Mouse (Mus musculus) brain, embryonic 14.5 days (tissue): Measurements from ENCODE around the gene Hist1h3g. TPM values are rescaled to one million over a fixed set of nuclear protein-coding genes. Genes with fewer than 3 reads are reported as not detected.
A peak's percentile ranks its signal among the peaks of the same experiment; 100 is the strongest.
"Not testable (repeated sequence)": the region's sequence is repeated elsewhere in the genome, so short reads cannot be mapped to it uniquely, and the experiment has no call there.

Source experiments
- DNase-seq: peaks from one replicate; pipeline ENCODE4 v3.0.0-alpha.2; 2011; ENCODE audit warnings: low read depth
- CTCF ChIP-seq: fragments of 200-500 bp; IDR thresholded peaks from 2 replicates; pipeline ENCODE4 v1.5.1; 2012; ENCODE audit warnings: inconsistent platforms, mild to moderate bottlenecking, moderate library complexity, borderline replicate concordance; ENCODE audit not compliant: insufficient read depth, insufficient read length; ENCODE audit errors: extremely low read depth
- POLR2A ChIP-seq: fragments of 200-500 bp; IDR thresholded peaks from 2 replicates; pipeline ENCODE4 v1.6.1; 2012; ENCODE audit warnings: mild to moderate bottlenecking, inconsistent platforms, borderline replicate concordance; ENCODE audit not compliant: poor library complexity, insufficient read depth, insufficient read length, severe bottlenecking; ENCODE audit errors: extremely low read depth
- polyA plus RNA-seq: library from polyadenylated mRNA; depleted of rRNA; stranded (reverse); fragments of >200 nt; gene quantifications from 2 replicates; pipeline ENCODE4 v1.2.3, GENCODE M21; 2012

The Hist1h3g gene
- polyA plus RNA-seq, 1 experiment: 25.5 TPM

DNA sequence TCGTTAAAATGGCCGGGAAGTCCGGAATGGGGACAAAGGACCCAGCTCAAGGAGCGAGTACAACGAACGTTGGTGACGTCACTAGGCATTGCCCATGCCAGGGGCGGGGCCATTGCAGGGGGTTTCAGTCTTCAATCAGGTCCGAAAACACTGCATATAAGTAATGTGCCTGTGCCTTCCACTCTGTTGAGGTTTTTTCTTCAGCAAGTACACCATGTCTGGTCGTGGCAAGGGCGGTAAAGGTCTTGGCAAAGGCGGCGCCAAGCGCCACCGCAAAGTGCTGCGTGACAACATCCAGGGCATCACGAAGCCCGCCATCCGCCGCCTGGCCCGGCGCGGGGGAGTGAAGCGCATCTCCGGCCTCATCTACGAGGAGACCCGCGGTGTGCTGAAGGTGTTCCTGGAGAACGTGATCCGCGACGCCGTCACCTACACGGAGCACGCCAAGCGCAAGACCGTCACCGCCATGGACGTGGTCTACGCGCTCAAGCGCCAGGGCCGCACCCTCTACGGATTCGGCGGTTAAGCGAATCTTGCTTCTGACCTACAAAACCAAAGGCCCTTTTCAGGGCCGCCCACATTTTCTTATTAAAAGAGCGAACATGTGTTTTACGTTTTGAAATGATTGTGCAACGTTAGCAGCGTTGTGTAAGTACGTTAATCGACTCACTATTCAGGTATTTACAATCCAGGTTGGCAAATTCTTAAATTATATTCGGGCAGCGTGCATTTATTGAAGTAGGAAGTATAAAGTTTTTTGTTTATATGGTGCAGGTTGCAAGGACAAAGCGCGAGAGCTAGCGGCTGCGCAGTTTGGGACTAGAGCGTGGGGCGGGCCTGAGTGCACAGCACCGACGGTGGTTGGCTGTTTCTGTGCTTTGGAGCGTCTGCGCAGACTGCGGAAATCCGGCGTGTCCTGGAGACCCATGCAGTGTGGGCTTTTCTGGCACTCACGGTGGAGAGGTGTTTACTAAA lies 4.0 kb upstream of the Hist1h3g start, which contains the start of gene Hist1h4h:
Gene Hist1h4h (plus strand): TSS at position 150 of the 975 bp plus-strand sequence.
- TF ChIP-seq POLR2A (peak; percentile 76; the same call in 1 of the 2 replicates), CTCF (no peak)
- DNase-seq: peak; percentile 99

DNA sequence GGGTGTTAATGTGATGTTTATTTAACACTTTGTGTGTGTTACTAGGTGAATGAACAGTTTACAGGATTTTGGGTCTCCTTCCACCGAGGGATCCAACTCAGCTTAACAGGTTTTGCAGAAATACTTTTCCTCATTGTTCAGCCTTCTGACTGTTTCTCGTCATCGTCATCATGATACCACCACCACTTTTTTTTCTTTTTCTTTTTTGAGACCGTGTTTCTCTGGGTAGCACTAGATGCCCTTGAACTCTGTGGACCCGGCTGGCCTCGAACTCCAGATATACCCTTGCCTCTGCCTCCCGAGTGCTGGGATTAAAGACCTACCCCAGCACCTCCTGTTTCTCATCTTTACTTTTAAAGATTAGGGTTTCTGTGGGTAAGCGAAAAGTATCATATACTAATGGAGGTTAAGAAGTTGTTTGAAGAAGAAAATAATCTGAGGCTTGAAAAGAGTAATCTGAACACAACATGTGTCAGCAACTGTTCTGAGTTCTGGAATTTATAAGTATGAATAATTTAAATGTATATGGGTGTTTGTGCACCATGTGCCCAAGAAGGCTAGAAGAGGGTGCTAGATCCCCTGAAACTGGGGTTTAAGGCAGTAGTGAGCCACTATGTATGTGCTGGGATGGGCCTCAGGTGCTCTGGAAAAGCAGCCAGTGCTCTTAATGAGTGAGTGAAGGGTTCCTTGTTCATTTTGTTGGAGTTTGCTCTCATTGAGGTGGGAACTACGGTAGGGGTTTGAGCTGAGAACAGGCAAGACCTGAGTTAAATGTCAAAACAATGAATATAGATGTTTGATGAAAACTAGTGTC lies 2.8 kb upstream of the Hist1h3g start:
- no peak for TF ChIP-seq CTCF
- no peak for TF ChIP-seq POLR2A
- peak; percentile 23 for DNase-seq

DNA sequence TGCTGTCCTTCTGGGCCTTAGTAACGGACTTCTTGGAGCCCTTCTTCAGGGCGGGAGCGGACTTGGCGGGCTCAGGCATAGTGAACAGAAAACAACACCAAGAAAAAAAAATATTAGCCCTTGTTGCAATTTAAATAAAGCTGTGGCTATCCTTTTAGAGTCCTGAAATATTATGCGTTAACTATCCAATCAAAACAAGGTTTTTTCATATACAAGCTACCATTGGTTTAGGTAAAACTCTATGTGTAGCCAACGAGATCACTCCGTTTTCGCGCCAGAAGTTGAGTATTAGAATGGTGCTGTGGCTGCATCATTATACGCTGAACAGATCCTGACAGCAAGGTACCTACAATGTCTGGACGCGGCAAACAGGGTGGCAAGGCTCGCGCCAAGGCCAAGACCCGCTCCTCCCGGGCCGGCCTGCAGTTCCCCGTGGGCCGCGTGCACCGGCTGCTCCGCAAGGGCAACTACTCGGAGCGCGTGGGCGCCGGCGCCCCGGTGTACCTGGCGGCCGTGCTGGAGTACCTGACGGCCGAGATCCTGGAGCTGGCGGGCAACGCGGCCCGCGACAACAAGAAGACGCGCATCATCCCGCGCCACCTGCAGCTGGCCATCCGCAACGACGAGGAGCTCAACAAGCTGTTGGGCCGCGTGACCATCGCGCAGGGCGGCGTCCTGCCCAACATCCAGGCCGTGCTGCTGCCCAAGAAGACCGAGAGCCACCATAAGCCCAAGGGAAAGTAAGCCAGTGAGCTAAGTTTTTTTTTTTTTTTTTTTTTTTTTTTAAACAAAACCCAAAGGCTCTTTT lies 1.5 kb upstream of the Hist1h3g start, which contains the start of gene Hist1h2af:
Gene Hist1h2af (plus strand): TSS at position 347 of the 808 bp plus-strand sequence.
- DNase-seq: peak; percentile 97

DNA sequence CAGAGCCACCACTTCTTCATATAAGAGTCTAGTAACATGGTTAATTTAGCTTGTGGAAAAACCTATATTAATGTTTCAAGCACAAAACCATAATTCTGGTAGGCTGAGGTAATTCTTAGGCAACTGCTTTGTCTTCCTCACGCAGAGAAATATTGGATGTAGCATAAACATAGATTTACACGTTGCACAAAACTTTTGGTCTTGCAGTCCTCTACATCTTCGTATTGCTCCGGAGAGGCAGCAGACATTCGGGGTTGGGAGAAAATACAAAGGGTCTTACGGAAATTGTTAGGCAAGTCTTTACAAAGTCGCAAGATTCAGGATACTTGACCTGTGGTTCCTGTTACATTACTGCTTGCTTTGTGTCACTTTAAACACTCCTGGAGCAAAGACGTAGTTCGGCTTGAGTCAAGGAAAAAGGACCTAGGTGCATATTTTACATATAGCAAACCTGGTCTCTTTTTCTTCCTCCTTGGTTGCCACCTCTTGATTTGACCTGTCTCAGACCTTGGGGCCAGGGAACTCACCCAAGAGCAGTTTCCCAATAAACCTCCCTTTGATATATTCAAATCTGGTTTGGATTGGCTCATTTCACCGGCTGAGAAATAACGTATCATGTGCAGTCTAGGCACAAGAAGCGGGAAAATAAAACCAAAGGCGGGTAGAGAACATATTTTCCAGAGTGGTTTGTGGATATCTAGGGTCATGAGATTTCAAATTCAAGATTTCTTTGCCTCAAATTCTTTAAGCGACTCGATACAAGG lies 672 bp upstream of the Hist1h3g start:
- no peak for TF ChIP-seq CTCF
- TF ChIP-seq POLR2A: no peak
- DNase-seq: no peak

DNA sequence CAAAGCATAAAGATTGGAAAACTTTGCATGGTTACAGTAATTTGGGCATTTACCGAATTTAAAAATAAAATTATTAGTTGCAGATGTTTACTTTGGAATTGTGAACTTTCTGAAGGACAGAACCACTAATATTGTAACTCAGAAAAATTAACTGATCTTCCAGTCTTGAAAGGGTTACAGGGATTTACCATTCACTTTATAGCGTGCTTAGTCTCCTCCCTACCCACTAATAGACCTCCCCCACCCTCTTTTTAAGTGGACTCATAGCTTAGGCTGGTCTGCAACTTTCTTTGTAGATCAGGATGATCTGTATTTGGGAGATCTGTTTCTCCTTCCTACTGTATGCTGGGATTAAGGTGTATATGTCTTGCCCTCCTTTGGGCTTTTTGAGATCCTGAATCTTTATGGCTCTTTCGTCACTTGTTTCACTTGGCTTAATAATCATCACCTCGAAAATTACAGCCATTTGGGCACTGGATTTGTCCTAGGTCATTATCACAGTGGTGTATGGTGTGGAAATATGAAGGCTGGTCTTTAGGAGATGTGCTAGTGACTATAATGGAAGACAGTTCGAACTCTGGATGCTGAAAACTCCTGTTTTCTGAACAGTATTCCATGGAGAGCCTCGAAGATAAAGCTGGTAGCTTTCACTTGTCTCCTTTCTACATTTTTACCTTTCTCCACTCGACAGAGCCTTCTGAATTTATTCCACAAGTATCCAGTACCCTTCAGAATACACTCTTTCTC lies 1.0 kb downstream of the Hist1h3g start:
- peak; percentile 42 for DNase-seq
- no peak for TF ChIP-seq POLR2A
- TF ChIP-seq CTCF: no peak

DNA sequence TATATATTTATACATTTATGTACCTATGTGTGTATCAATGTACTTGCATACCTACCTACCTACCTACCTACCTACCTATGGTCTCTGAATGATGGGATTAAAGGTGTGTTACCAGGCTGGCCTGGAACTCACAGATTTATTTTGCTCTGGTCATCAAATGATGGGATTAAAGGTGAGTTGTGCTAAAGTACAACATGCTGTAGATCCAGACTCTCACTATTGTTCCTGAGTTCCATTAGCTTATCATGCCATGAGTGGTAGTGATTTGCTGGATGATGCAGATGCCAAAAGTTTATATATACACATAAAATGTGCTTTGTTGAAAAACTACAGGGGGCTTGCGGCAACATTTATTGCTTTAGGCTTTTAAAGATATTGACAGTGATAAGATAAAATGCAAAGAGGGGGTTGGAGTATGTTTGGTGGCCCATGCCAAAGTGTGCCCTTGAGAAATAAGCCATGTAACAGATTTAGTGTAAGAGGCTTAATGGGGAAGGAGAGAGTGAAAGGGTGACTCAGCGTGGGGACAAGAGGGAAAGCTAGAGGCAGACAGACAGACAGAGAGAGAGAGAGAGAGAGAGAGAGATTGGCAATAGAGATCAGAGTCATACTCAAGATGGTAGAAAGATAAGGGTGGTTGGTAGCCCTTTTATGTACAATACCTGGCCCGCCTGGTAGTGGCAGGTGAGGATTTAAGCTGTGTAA lies 1.9 kb downstream of the Hist1h3g start:
- TF ChIP-seq POLR2A (no peak), CTCF (no peak)
- DNase-seq: no peak

DNA sequence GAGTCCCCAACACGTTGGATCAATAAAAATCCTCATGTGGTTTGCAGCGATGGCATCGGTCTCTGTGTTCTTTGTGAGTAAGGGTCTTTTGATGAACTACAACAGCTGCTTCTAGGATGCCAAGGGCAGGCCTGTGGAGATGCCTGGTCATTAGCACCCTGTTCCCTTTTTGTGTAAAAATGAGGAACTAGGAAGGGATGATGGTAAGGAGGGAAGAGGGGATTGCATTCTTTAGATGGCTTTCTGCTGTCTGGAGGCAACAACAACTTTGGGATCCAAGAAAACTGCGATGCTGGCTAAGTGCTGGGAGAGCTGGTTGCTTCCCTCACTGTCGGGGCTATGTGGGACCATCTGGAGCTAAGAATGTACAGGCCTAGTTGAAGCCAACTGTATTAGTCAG lies 3.0 kb downstream of the Hist1h3g start:
- TF ChIP-seq CTCF: no peak
- no peak for TF ChIP-seq POLR2A
- no peak for DNase-seq

DNA sequence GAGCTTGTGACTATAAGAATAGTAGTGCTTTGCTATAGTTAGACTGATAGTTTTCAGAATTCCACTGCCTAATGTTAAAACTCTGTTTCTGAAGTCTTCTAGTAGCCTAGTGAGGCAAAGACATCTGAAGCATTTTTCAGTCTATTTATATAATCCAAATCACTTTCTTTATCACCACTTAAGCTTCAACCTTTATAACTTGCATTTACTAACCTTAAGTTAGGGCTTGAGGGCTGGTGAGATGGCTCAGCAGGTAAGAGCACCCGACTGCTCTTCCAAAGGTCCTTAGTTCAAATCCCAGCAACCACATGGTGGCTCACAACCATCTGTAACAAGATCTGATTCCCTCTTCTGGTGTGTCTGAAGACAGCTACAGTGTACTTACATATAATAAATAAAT lies 4.6 kb downstream of the Hist1h3g start:
- not testable (repeated sequence) for DNase-seq

DNA sequence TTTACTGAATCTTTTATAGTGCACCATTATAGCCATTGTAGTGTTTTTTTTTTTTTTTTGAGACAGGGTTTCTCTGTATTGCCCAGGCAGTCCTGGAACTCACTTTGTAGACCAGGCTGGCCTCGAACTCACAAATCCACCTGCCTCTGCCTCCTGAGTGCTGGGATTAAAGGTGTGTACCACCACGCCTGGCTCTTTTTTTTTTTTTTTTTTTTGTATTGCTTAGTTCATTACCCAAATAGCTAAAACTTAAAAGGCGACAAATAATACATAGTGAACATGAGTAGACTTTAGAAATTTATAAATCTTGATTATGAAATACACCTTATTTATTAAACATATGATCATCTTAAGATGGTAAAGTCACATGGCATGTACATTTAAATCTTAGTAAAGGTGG lies 6.3 kb downstream of the Hist1h3g start:
- no peak for DNase-seq
- TF ChIP-seq CTCF: no peak
- no peak for TF ChIP-seq POLR2A

DNA sequence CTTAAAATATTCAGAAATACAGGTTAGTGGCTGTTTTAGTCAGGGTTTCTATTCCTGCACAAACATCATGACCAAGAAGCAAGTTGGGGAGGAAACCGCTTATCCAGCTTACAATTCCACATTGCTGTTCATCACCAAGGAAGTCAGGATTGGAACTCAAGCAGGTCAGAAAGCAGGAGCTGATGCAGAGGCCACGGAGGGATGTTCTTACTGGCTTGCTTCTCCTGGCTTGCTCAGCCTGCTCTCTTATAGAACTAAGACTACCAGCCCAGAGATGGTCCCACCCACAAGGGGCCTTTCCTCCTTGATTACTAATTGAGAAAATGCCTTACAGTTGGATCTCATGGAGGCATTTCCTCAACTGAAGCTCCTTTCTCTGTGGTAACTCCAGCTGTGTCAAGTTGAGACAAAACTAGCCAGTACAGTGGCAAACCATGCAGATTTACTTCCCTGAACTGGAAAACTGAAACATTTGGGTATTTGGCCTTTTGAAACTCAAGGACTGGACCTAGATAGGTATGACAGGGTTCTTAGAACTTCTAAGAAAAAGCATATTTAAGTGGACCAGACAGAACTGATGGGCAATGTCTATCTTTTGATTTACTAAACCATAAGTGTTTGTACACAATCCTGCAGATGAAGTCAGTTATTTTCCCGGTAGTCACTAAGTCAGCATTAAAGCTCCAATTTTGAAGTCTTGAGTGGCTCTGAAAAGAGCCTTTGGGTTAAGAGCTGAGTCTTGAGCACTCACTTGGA lies 7.2 kb downstream of the Hist1h3g start:
- DNase-seq: peak; percentile 11
